Mouse (Mus musculus) cerebellum, adult 2 months (tissue): ENCODE results near the gene Mpzl3. TPM values are rescaled to one million over a fixed set of nuclear protein-coding genes. Genes with fewer than 3 reads are reported as not detected.

Experiments used
- DNase-seq, 2 experiments: peaks; one replicate each; pipeline ENCODE4 v3.0.0; 2021
- H3K27ac ChIP-seq: fragments of 200-500 bp; 2 replicates; pipeline ENCODE4 v1.5.1; 2012; ENCODE audit warnings: low read length, control low read depth, inconsistent platforms; ENCODE audit not compliant: insufficient read depth
- H3K27me3 ChIP-seq: fragments of 200-500 bp; 2 replicates; pipeline ENCODE4 v1.6.1; 2012; ENCODE audit warnings: inconsistent platforms, mild to moderate bottlenecking, low read length, moderate library complexity; ENCODE audit not compliant: control insufficient read depth, insufficient read depth
- H3K4me1 ChIP-seq: fragments of 200-500 bp; 2 replicates; pipeline ENCODE4 v1.6.1; 2011; ENCODE audit warnings: low read length; ENCODE audit not compliant: control insufficient read depth, insufficient read depth
- H3K4me3 ChIP-seq: fragments of 200-500 bp; replicated peaks from 2 replicates; pipeline ENCODE3; 2011; ENCODE audit warnings: mild to moderate bottlenecking, low read depth, low read length, control low read depth; ENCODE audit not compliant: insufficient read depth
- CTCF ChIP-seq: fragments of 200-500 bp; IDR thresholded peaks from 2 replicates; pipeline ENCODE4 v1.5.1; 2011; ENCODE audit warnings: low read depth, mild to moderate bottlenecking, control low read depth, low read length, moderate library complexity, borderline replicate concordance; ENCODE audit not compliant: insufficient read depth
- POLR2A ChIP-seq: fragments of 200-500 bp; IDR thresholded peaks from 2 replicates; pipeline ENCODE4 v1.6.1; 2011; ENCODE audit warnings: low read length, control low read depth, borderline replicate concordance; ENCODE audit not compliant: insufficient read depth
- WGBS: fragments of 180-500 bp; shearing (Covaris S2); methylation state at CpG from one replicate; pipeline ENCODE4 v1.1.7; 2018; 5-methylcytosine and 5-hydroxymethylcytosine counted together
- polyA plus RNA-seq: library from polyadenylated mRNA; depleted of rRNA; stranded (reverse); fragments of >200 nt; gene quantifications from 2 replicates; pipeline ENCODE4 v1.2.3, GENCODE M21; 2012

Gene Mpzl3
- polyA plus RNA-seq, 1 experiment, result 7.4 TPM

GRCm38 (mm10) chr9:45039499-45039898, 15.5 kb upstream of the Mpzl3 start, which contains the start of gene Mpzl2:
TSS of gene Mpzl2 (plus strand) at chr9:45039799.
- Histone ChIP-seq H3K27me3 (peaks cover 4% of the 10 kb centered on the region; the same call in 1 of the 2 replicates), H3K27ac (no peak within 1 kb of the TSS), H3K4me1 (0 out of 2 replicates have a peak, but pooled peaks cover 2% of the 10 kb centered on the region), H3K4me3 (no peak within 1 kb of the TSS)
- DNase-seq, result no peak
- 63% methylated on average over 5 of the region's 5 CpGs for WGBS
- TF ChIP-seq POLR2A (no peak), CTCF (no peak)

DNA sequence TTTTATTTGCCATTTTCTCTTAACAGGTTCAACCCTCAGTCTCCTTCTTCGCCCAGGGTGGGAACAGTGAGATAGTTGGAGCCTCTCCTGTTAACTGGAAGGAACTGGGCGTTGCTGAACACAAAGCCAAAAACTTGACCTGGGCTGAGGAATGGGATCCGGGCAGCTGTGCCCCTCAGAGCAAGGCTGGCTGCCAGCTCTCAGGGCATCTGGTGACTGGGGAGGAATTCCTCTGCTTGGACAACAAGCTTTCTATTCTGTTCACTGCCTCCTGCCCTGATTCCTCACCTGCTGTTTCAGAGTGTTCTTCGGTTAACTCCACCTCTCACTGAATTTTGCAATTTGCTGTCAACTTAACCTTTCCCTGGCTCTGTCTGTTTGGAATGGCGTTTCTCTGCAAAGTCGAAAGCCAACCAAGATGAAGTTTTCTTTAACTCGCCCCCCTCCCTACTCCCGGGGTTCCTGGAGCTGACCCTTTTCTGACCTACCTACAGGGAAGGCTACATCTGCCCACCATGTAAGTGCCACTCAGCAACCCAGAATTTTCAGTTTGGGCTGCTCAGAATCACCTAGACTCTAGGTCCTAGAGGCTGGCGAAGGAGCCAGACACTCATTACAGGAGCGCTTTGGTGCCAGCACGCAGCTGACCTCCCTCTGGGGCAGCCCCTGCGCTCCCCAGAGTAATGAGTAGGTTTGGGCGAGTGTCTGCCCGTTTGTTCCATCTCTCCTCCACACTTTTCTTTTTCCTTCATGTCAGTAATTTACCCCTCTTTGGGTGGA, 14.7 kb upstream of the Mpzl3 start:
- no peak overlapping the region for H3K27ac ChIP-seq
- no peak for TF ChIP-seq CTCF
- no peak for TF ChIP-seq POLR2A
- 13% methylated on average over 14 of the region's 14 CpGs for WGBS
- H3K4me3 ChIP-seq, result no peak overlapping the region
- 0 out of 2 replicates have a peak, but pooled peaks cover 2% of the 10 kb centered on the region for H3K4me1 ChIP-seq
- DNase-seq, result no peak
- peaks cover 4% of the 10 kb centered on the region; the same call in 1 of the 2 replicates for H3K27me3 ChIP-seq

- Histone ChIP-seq H3K4me1 (0 out of 2 replicates have a peak, but pooled peaks cover 2% of the 10 kb centered on the region), H3K27me3 (peaks cover 4% of the 10 kb centered on the region; the same call in 1 of the 2 replicates), H3K27ac (no peak overlapping the region), H3K4me3 (no peak overlapping the region)
- 40% methylated on average over 17 of the region's 17 CpGs for WGBS
- DNase-seq, result no peak
- TF ChIP-seq POLR2A (no peak), CTCF (no peak)
Observed at GRCm38 (mm10) chr9:45041131-45041838, 13.7 kb upstream of the Mpzl3 start.

DNA sequence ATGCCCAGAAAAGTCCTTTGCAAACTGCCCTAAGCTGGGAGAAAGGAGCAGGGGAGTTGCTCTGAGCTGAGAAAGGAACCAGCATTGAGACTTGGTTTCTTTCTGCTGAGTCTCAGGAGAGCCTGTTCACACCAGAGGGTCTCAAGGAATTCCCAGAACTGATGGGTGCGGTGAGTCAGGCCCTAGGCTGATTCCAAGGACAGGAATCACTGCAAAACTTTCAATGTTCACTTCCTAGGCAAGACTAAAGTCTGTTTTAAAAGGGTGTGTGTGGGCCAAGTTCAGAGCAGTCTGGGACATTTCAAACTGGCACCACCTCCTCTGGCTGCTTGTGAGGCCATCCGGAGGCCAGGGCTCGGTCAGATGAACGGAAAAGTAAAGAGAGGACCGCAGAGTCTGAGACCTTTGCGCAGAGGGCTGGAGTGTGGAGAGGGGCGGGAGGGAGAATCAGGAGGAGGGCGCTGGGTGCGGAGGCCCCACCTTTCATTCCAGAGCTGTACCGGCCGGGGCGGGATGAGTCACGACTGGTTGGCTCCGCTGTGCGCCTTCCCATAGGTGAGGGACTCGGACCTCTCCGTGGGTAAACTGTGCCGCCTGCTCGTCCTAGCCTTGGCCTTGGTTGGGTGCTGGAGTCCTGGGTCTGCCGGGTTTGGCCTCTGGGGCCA, 12.8 kb upstream of the Mpzl3 start:
- 10% methylated on average over 20 of the region's 20 CpGs for WGBS
- peak; percentile 23 to 38 for DNase-seq
- H3K4me1 ChIP-seq, result 0 out of 2 replicates have a peak, but pooled peaks cover 2% of the 10 kb centered on the region
- peaks cover 4% of the 10 kb centered on the region; the same call in 1 of the 2 replicates for H3K27me3 ChIP-seq
- peak overlapping the region; percentile 14 for H3K4me3 ChIP-seq
- TF ChIP-seq POLR2A, result no peak
- no peak for TF ChIP-seq CTCF
- H3K27ac ChIP-seq, result no peak overlapping the region

- peak in 1 of 2 experiments; percentile 38 for DNase-seq
- Histone ChIP-seq H3K27me3 (peaks cover 4% of the 10 kb centered on the region; the same call in 1 of the 2 replicates), H3K4me1 (0 out of 2 replicates have a peak, but pooled peaks cover 2% of the 10 kb centered on the region), H3K27ac (no peak overlapping the region), H3K4me3 (peak overlapping the region; percentile 32)
- TF ChIP-seq CTCF, result no peak
- WGBS, result 2% methylated on average over 10 of the region's 10 CpGs
Observed at GRCm38 (mm10) chr9:45042947-45043346, 12.0 kb upstream of the Mpzl3 start.

DNA sequence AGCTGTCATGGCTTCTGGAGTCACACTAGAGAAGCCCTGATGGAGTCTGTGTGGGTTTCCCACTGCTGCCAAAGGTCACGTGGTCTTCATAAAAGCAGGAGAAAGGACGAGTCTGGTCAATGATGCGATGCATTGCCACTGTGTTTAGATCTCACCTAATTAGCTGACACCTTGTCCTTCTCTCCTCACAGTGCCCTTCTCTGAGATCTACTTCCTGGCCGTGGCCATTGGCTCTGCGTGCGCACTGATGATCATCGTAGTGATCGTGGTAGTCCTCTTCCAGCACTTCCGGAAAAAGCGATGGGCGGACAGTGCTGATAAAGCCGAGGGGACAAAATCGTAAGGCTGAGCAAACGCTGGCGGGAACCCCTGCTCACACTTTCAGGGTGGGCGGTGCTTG, 8.0 kb upstream of the Mpzl3 start:
- Histone ChIP-seq H3K4me1 (0 out of 2 replicates have a peak, but pooled peaks cover 2% of the 10 kb centered on the region), H3K27ac (no peak overlapping the region), H3K4me3 (no peak overlapping the region), H3K27me3 (no peaks in the 10 kb centered on the region; the same call in 1 of the 2 replicates)
- 89% methylated on average over 16 of the region's 16 CpGs for WGBS
- DNase-seq, result no peak
- no peak for TF ChIP-seq CTCF
- no peak for TF ChIP-seq POLR2A

- TF ChIP-seq CTCF, result peak; percentile 48; the same call in 1 of the 2 replicates
- TF ChIP-seq POLR2A, result no peak
- 14% methylated on average over 4 of the region's 4 CpGs for WGBS
- DNase-seq, result peak; percentile 24 to 51
- Histone ChIP-seq H3K4me1 (no peaks in the 10 kb centered on the region), H3K27ac (no peak overlapping the region), H3K4me3 (no peak overlapping the region), H3K27me3 (no peaks in the 10 kb centered on the region)
Observed at GRCm38 (mm10) chr9:45048511-45048910, 6.5 kb upstream of the Mpzl3 start.

DNA sequence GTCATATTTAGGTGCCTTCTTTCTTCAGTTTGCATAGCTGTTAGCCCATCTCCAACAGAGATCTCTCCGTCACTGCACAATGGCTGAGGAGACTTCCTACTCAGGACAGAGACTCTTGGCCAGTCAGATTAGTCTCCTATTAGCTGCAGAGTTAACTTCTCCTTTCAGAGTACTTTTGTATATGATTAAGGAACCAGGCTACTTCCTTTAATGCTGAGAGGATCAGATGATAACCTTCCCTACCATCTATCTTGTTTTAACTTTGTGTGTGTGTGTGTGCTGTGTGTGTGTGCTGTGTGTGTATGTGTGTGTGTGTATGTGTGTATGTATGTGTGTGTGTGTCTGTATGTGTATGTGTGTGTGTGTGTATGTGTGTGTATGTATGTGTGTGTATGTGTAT, 5.3 kb upstream of the Mpzl3 start:
- no peak for TF ChIP-seq POLR2A
- no peak for TF ChIP-seq CTCF
- Histone ChIP-seq H3K27ac (no peak overlapping the region), H3K4me3 (no peak overlapping the region), H3K27me3 (no peaks in the 10 kb centered on the region), H3K4me1 (no peaks in the 10 kb centered on the region)
- DNase-seq, result no peak
- 82% methylated on average over 1 of the region's 1 CpGs for WGBS
